Mouse (Mus musculus) midbrain, postnatal 0 days (tissue): ENCODE data around the gene Gsdma2. TPM values are rescaled to one million over a fixed set of nuclear protein-coding genes. Genes with fewer than 3 reads are reported as not detected.
"Not testable (repeated sequence)": the region's sequence is repeated elsewhere in the genome, so short reads cannot be mapped to it uniquely, and the experiment has no call there.

Experiments
- ATAC-seq: fragments of 200-750 bp; cut with Nextera tagmentation; 2 replicates; pipeline ENCODE4 v1.8.0; 2017; ENCODE audit warnings: moderate number of reproducible peaks, mild to moderate bottlenecking, moderate TSS enrichment, moderate library complexity; ENCODE audit not compliant: low FRiP score
- DNase-seq: peaks from one replicate; pipeline ENCODE4 v3.0.0-alpha.2; 2015; ENCODE audit warnings: low spot score
- H3K27ac ChIP-seq: fragments of 300-500 bp; sonication (generic); 2 replicates; pipeline ENCODE4 v1.5.1; 2014; ENCODE audit warnings: low read depth, mild to moderate bottlenecking, low read length, mixed read lengths
- H3K27me3 ChIP-seq: fragments of 300-500 bp; sonication (generic); 2 replicates; pipeline ENCODE4 v1.6.1; 2014; ENCODE audit warnings: low read length, control low read depth, mixed read lengths; ENCODE audit not compliant: insufficient read depth
- H3K36me3 ChIP-seq: fragments of 300-500 bp; sonication (generic); 2 replicates; pipeline ENCODE4 v1.6.1; 2014; ENCODE audit warnings: low read length, control low read depth, mixed read lengths; ENCODE audit not compliant: insufficient read depth
- H3K4me1 ChIP-seq: fragments of 300-500 bp; sonication (generic); 2 replicates; pipeline ENCODE4 v1.6.1; 2014; ENCODE audit warnings: mild to moderate bottlenecking, control low read depth, antibody characterized with exemption, low read length, mixed read lengths; ENCODE audit not compliant: insufficient read depth
- H3K4me2 ChIP-seq: fragments of 300-500 bp; sonication (generic); 2 replicates; pipeline ENCODE4 v1.6.1; 2014; ENCODE audit warnings: low read depth, mild to moderate bottlenecking, low read length, mixed read lengths; ENCODE audit not compliant: poor library complexity, severe bottlenecking
- H3K4me3 ChIP-seq: fragments of 300-500 bp; sonication (generic); 2 replicates; pipeline ENCODE4 v1.5.1; 2014; ENCODE audit warnings: low read depth, mild to moderate bottlenecking, low read length, moderate library complexity
- H3K9ac ChIP-seq: fragments of 300-500 bp; sonication (generic); replicated peaks from 2 replicates; pipeline ENCODE4 v1.6.1; 2014; ENCODE audit warnings: mild to moderate bottlenecking, low read length, moderate library complexity, mixed read lengths; ENCODE audit not compliant: poor library complexity, severe bottlenecking
- H3K9me3 ChIP-seq: fragments of 300-500 bp; sonication (generic); 2 replicates; pipeline ENCODE4 v1.6.1; 2016; ENCODE audit warnings: low read length, control low read depth
- CTCF ChIP-seq: IDR thresholded peaks from 2 replicates; pipeline ENCODE4 v1.5.1; 2016; ENCODE audit warnings: antibody characterized with exemption, mild to moderate bottlenecking
- WGBS: fragments of 180-500 bp; shearing (Covaris S2); extraction: QIAGEN DNeasy Blood & Tissue Kit; methylation state at CpG from one replicate; pipeline ENCODE4 v1.1.7; 2014; 5-methylcytosine and 5-hydroxymethylcytosine counted together
- polyA plus RNA-seq: library from polyadenylated mRNA; unstranded; fragments of >200 nt; fragmentation: Nextera tagmentation; extraction: Ambion mirVana; gene quantifications from 2 replicates; pipeline ENCODE4 v1.2.1, GENCODE M21; 2015
- total RNA-seq: library from RNA; depleted of rRNA; stranded (reverse); fragments of >200 nt; gene quantifications from 2 replicates; pipeline ENCODE4 v1.2.3, GENCODE M21; 2014

Gsdma2 gene
- total and polyA plus RNA-seq, 2 experiments from 2014 or later, result 0.15 TPM; not detected in 1

- ATAC-seq, result no peak
- TF ChIP-seq CTCF, result no peak
- 92% methylated on average over 10 of the region's 10 CpGs for WGBS
- H3K27me3 ChIP-seq, result no peaks in the 10 kb centered on the region
- H3K4me2 ChIP-seq, result no peak within 1 kb of the TSS
- H3K9me3 ChIP-seq, result no peaks in the 10 kb centered on the region
- H3K4me3 ChIP-seq, result no peak within 1 kb of the TSS
- no peak for DNase-seq
- H3K4me1 ChIP-seq, result no peaks in the 10 kb centered on the region
- H3K9ac ChIP-seq, result no peak within 1 kb of the TSS
- H3K27ac ChIP-seq, result no peak within 1 kb of the TSS
- no peaks in the 10 kb centered on the region for H3K36me3 ChIP-seq
Observed at GRCm38 (mm10) chr11:98625611-98626410, 20.7 kb upstream of the Gsdma2 start, which contains the start of the genes Gm12355 and Gsdma3. Gm12355 (minus strand) TSS chr11:98625661. Gsdma3 (plus strand) TSS chr11:98626360.

GRCm38 (mm10) chr11:98628706-98629105 lies 17.9 kb upstream of the Gsdma2 start:
- no peak for TF ChIP-seq CTCF
- Histone ChIP-seq H3K36me3 (no peaks in the 10 kb centered on the region), H3K9ac (no peak overlapping the region), H3K27me3 (no peaks in the 10 kb centered on the region), H3K4me2 (no peak overlapping the region), H3K9me3 (no peaks in the 10 kb centered on the region), H3K4me1 (no peaks in the 10 kb centered on the region), H3K4me3 (no peak overlapping the region), H3K27ac (no peak overlapping the region)
- ATAC-seq (no peak), DNase-seq (peak; percentile 66)
- 85% methylated on average over 3 of the region's 3 CpGs for WGBS

- Histone ChIP-seq H3K9me3 (no peaks in the 10 kb centered on the region), H3K4me3 (no peak overlapping the region), H3K9ac (no peak overlapping the region), H3K4me1 (no peaks in the 10 kb centered on the region), H3K27me3 (no peaks in the 10 kb centered on the region), H3K36me3 (no peaks in the 10 kb centered on the region), H3K27ac (no peak overlapping the region), H3K4me2 (no peak overlapping the region)
- ATAC-seq (no peak), DNase-seq (no peak)
- TF ChIP-seq CTCF, result no peak
- 88% methylated on average over 5 of the region's 5 CpGs for WGBS
Observed at GRCm38 (mm10) chr11:98630646-98631045, 15.9 kb upstream of the Gsdma2 start.

- WGBS, result 33% methylated on average over 10 of the region's 10 CpGs
- not testable (repeated sequence) for H3K27ac ChIP-seq, H3K27me3 ChIP-seq, H3K4me1 ChIP-seq, ATAC-seq, H3K4me2 ChIP-seq, H3K36me3 ChIP-seq, H3K9ac ChIP-seq, H3K4me3 ChIP-seq, H3K9me3 ChIP-seq
- peak; percentile 35 for TF ChIP-seq CTCF
- peak; percentile 3 for DNase-seq
Observed at GRCm38 (mm10) chr11:98635312-98635970, 11.1 kb upstream of the Gsdma2 start.

- 76% methylated on average over 1 of the region's 1 CpGs for WGBS
- TF ChIP-seq CTCF, result no peak
- ATAC-seq, result no peak
Observed at GRCm38 (mm10) chr11:98637501-98637900, 9.1 kb upstream of the Gsdma2 start.

GRCm38 (mm10) chr11:98640091-98640490 lies 6.5 kb upstream of the Gsdma2 start:
- Histone ChIP-seq H3K9me3 (no peaks in the 10 kb centered on the region), H3K4me3 (no peak overlapping the region), H3K9ac (no peak overlapping the region), H3K4me2 (no peak overlapping the region), H3K36me3 (no peaks in the 10 kb centered on the region), H3K27me3 (no peaks in the 10 kb centered on the region), H3K27ac (no peak overlapping the region), H3K4me1 (no peaks in the 10 kb centered on the region)
- no peak for TF ChIP-seq CTCF
- WGBS, result 52% methylated on average over 5 of the region's 5 CpGs
- no peak for DNase-seq
- ATAC-seq, result no peak

More at GRCm38 (mm10) chr11:98637501-98637900, 9.1 kb upstream of the Gsdma2 start:
- H3K4me3 ChIP-seq, result no peak overlapping the region
- H3K27me3 ChIP-seq, result no peaks in the 10 kb centered on the region
- no peaks in the 10 kb centered on the region for H3K36me3 ChIP-seq
- DNase-seq, result no peak
- H3K4me1 ChIP-seq, result no peaks in the 10 kb centered on the region
- H3K4me2 ChIP-seq, result no peak overlapping the region
- H3K9ac ChIP-seq, result no peak overlapping the region
- H3K27ac ChIP-seq, result no peak overlapping the region
- H3K9me3 ChIP-seq, result no peaks in the 10 kb centered on the region
